Mouse (Mus musculus): ENCODE measurements around the gene Nhlrc3. TPM values are rescaled to one million over a fixed set of nuclear protein-coding genes. Genes with fewer than 3 reads are reported as not detected.

Gene Nhlrc3
- total RNA-seq, 4 experiments from 2014 or later = 4.4 to 7.4 (median 5.6) TPM

Other genes with a start within 250 kb of the Nhlrc3 start
- 10 to 100 TPM in 1 of 4 experiments, 1 to 10 TPM in 3; 5.7 to 10.8 (median 8.0) TPM for gene Proser1, start 334 bp upstream of the Nhlrc3 start, total RNA-seq (2022)
- gene Stoml3, start 25.3 kb upstream of the Nhlrc3 start, total RNA-seq (2022) = not detected
- gene Frem2, start 194.0 kb upstream of the Nhlrc3 start, total RNA-seq (2022) = 1 to 10 TPM; 1.1 to 4.9 (median 3.5) TPM